Mouse (Mus musculus) heart, postnatal 0 days (tissue): ENCODE results near the gene Pga5.

Source experiments
- CTCF ChIP-seq: IDR thresholded peaks from 2 replicates; pipeline ENCODE4 v1.5.1; 2016; ENCODE audit warnings: antibody characterized with exemption, control low read depth, low read depth
- EP300 ChIP-seq: IDR thresholded peaks from 2 replicates; pipeline ENCODE4 v1.6.1; 2016; ENCODE audit warnings: antibody characterized with exemption, low read depth

DNA sequence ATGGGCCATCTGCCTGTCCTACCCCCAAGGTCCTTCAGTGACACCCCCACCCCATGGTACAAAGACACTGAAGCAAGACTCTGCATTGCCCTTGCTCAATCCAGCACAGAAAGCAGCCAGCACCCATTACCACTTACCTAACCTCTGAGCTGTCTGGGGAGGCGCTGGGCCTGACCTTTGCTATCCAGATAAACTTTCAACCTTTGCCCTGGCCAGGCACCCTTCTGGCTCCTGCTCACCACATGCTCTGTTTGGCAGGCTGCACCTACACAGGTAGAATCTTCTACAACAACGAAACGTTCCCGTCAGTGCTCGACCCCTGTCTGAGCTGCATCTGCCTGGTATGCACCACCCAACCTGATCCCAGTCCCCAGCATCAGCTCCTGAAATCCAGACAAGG, 20.1 kb downstream of the Pga5 start:
- TF ChIP-seq CTCF = no peak
- TF ChIP-seq EP300 = no peak
